Mouse (Mus musculus): ENCODE data around the gene Dot1l. TPM values are rescaled to one million over a fixed set of nuclear protein-coding genes. Genes with fewer than 3 reads are reported as not detected.

Dot1l gene
- polyA plus RNA-seq, 1 experiment from 2014 or later: 23.9 TPM

DNA sequence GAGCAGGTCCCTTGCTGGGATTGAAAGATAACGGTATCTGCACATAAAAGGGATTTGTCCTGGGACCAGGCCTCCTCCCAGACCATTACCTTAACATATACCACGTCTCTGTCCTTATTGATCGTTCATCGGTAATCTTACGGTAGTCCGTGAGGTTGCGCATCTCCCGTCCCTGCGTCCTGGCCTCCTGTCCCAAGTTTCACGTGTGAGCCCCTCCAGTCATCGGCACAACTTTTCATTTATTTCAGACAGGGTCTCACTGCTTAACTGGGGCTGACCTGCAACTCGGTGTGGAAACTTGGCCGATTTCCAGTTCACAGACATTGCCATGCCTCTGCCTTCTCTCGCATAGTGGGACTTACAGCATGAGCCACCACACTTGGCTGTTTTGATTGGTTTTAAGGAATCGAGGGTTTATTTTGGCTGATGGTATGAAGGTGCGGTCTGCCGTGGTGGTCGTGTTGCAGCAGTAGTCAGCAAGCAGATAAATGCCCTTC is 44.1 kb downstream of the Dot1l start:
- 2% methylated on average over 18 of the region's 18 CpGs for WGBS
- H3K4me3 ChIP-seq (ENCODE audit: low read depth, low read length): peak overlapping the region; percentile 92
- DNase-seq (ENCODE audit: low spot score) (no peak), ATAC-seq (ENCODE audit: insufficient read depth, low FRiP score, low TSS enrichment) (no peak)
- H3K27ac ChIP-seq (ENCODE audit: low read depth, low read length): peak overlapping the region; percentile 95
- no peaks in the 10 kb centered on the region for H3K27me3 ChIP-seq (ENCODE audit: control insufficient read depth, insufficient read depth, low read length)
- H3K9me3 ChIP-seq (ENCODE audit: control insufficient read depth, low read length): no peaks in the 10 kb centered on the region
- peak overlapping the region; percentile 84 for H3K4me2 ChIP-seq (ENCODE audit: low read depth)
- peak overlapping the region; percentile 93 for H3K9ac ChIP-seq (ENCODE audit: low read length)
- peaks cover 18% of the 10 kb centered on the region for H3K4me1 ChIP-seq (ENCODE audit: control insufficient read depth, insufficient read depth, low read length)
- H3K36me3 ChIP-seq (ENCODE audit: control insufficient read depth, insufficient read depth, low read length): peaks cover 33% of the 10 kb centered on the region

- Histone ChIP-seq H3K4me1 (ENCODE audit: control insufficient read depth, insufficient read depth, low read length) (peaks cover 20% of the 10 kb centered on the region), H3K27me3 (ENCODE audit: control insufficient read depth, insufficient read depth, low read length) (no peaks in the 10 kb centered on the region; the same call in 1 of the 2 replicates), H3K27ac (ENCODE audit: low read depth, low read length) (no peak overlapping the region), H3K36me3 (ENCODE audit: control insufficient read depth, insufficient read depth, low read length) (peaks cover 33% of the 10 kb centered on the region), H3K4me3 (ENCODE audit: low read depth, low read length) (no peak overlapping the region), H3K9ac (ENCODE audit: low read length) (no peak overlapping the region), H3K4me2 (ENCODE audit: low read depth) (no peak overlapping the region), H3K9me3 (ENCODE audit: control insufficient read depth, low read length) (no peaks in the 10 kb centered on the region)
- DNase-seq (ENCODE audit: low spot score) (no peak), ATAC-seq (ENCODE audit: insufficient read depth, low FRiP score, low TSS enrichment) (no peak)
- 92% methylated on average over 10 of the region's 10 CpGs for WGBS
Observed at GRCm38 (mm10) chr10:80802204-80802912, 47.4 kb downstream of the Dot1l start.

- Histone ChIP-seq H3K27me3 (ENCODE audit: control insufficient read depth, insufficient read depth, low read length) (no peaks in the 10 kb centered on the region; the same call in 1 of the 2 replicates), H3K36me3 (ENCODE audit: control insufficient read depth, insufficient read depth, low read length) (peaks cover 33% of the 10 kb centered on the region), H3K9me3 (ENCODE audit: control insufficient read depth, low read length) (no peaks in the 10 kb centered on the region), H3K9ac (ENCODE audit: low read length) (no peak overlapping the region), H3K4me3 (ENCODE audit: low read depth, low read length) (no peak overlapping the region), H3K4me1 (ENCODE audit: control insufficient read depth, insufficient read depth, low read length) (peaks cover 19% of the 10 kb centered on the region), H3K27ac (ENCODE audit: low read depth, low read length) (no peak overlapping the region), H3K4me2 (ENCODE audit: low read depth) (no peak overlapping the region)
- WGBS: 87% methylated on average over 3 of the region's 3 CpGs
- no peak for DNase-seq (ENCODE audit: low spot score)
- no peak for ATAC-seq (ENCODE audit: insufficient read depth, low FRiP score, low TSS enrichment)
Observed at GRCm38 (mm10) chr10:80802996-80803395, 48.0 kb downstream of the Dot1l start.

GRCm38 (mm10) chr10:80804340-80804739 is 49.3 kb downstream of the Dot1l start:
- 90% methylated on average over 2 of the region's 2 CpGs for WGBS
- ATAC-seq (ENCODE audit: insufficient read depth, low FRiP score, low TSS enrichment) (no peak), DNase-seq (ENCODE audit: low spot score) (no peak)
- H3K4me3 ChIP-seq (ENCODE audit: low read depth, low read length): no peak overlapping the region
- no peak overlapping the region for H3K4me2 ChIP-seq (ENCODE audit: low read depth)
- H3K27ac ChIP-seq (ENCODE audit: low read depth, low read length): no peak overlapping the region
- no peaks in the 10 kb centered on the region for H3K9me3 ChIP-seq (ENCODE audit: control insufficient read depth, low read length)
- H3K4me1 ChIP-seq (ENCODE audit: control insufficient read depth, insufficient read depth, low read length): peaks cover 28% of the 10 kb centered on the region
- H3K9ac ChIP-seq (ENCODE audit: low read length): no peak overlapping the region
- H3K27me3 ChIP-seq (ENCODE audit: control insufficient read depth, insufficient read depth, low read length): peaks cover 12% of the 10 kb centered on the region
- peaks cover 33% of the 10 kb centered on the region for H3K36me3 ChIP-seq (ENCODE audit: control insufficient read depth, insufficient read depth, low read length)

DNA sequence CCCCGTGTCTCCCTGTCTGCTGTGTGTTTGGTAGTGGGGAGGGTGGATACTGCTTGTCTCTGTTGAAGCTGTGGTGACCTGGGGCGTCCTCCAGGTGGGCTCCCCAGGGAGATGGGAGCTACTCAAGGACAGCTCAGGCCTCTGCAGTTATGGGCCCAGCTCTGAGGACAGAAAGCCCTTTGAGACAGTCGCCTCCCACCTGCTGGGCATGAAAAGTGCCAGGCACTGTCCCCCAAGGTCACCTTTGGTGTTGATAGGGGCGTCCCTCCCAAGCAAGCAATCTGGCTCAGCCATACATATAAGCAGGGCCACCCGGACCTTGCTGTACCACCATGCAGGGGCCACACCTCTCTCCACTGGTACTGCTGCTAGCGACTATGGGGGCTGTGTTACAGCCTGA is 49.9 kb downstream of the Dot1l start, which contains the start of gene Amh:
Gene Amh (plus strand): TSS at position 328 of the 400 bp plus-strand sequence.
- Histone ChIP-seq H3K27ac (ENCODE audit: low read depth, low read length) (no peak within 1 kb of the TSS), H3K4me3 (ENCODE audit: low read depth, low read length) (no peak within 1 kb of the TSS), H3K9ac (ENCODE audit: low read length) (no peak within 1 kb of the TSS), H3K9me3 (ENCODE audit: control insufficient read depth, low read length) (no peaks in the 10 kb centered on the region), H3K36me3 (ENCODE audit: control insufficient read depth, insufficient read depth, low read length) (peaks cover 33% of the 10 kb centered on the region), H3K4me2 (ENCODE audit: low read depth) (no peak within 1 kb of the TSS), H3K27me3 (ENCODE audit: control insufficient read depth, insufficient read depth, low read length) (peaks cover 15% of the 10 kb centered on the region), H3K4me1 (ENCODE audit: control insufficient read depth, insufficient read depth, low read length) (peaks cover 22% of the 10 kb centered on the region)
- ATAC-seq (ENCODE audit: insufficient read depth, low FRiP score, low TSS enrichment): no peak
- WGBS: 72% methylated on average over 6 of the region's 6 CpGs
- no peak for DNase-seq (ENCODE audit: low spot score)

DNA sequence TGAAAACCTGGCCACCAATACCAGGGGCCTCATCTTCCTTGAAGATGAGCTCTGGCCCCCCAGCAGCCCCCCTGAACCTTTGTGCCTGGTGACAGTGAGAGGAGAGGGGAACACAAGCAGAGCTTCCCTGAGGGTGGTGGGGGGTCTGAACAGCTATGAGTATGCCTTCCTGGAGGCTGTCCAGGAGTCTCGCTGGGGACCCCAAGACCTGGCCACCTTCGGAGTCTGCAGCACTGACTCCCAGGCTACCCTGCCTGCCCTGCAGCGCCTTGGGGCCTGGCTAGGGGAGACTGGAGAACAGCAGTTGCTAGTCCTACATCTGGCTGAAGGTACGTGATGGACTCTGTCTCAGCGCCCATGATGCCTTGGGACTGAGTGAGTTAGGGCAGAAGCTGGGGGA is 50.3 kb downstream of the Dot1l start:
- Histone ChIP-seq H3K4me3 (ENCODE audit: low read depth, low read length) (no peak overlapping the region), H3K4me2 (ENCODE audit: low read depth) (no peak overlapping the region), H3K9ac (ENCODE audit: low read length) (no peak overlapping the region), H3K9me3 (ENCODE audit: control insufficient read depth, low read length) (no peaks in the 10 kb centered on the region), H3K27me3 (ENCODE audit: control insufficient read depth, insufficient read depth, low read length) (peaks cover 19% of the 10 kb centered on the region), H3K36me3 (ENCODE audit: control insufficient read depth, insufficient read depth, low read length) (peaks cover 33% of the 10 kb centered on the region), H3K4me1 (ENCODE audit: control insufficient read depth, insufficient read depth, low read length) (peaks cover 25% of the 10 kb centered on the region), H3K27ac (ENCODE audit: low read depth, low read length) (no peak overlapping the region)
- no peak for DNase-seq (ENCODE audit: low spot score)
- 81% methylated on average over 3 of the region's 5 CpGs for WGBS
- no peak for ATAC-seq (ENCODE audit: insufficient read depth, low FRiP score, low TSS enrichment)

DNA sequence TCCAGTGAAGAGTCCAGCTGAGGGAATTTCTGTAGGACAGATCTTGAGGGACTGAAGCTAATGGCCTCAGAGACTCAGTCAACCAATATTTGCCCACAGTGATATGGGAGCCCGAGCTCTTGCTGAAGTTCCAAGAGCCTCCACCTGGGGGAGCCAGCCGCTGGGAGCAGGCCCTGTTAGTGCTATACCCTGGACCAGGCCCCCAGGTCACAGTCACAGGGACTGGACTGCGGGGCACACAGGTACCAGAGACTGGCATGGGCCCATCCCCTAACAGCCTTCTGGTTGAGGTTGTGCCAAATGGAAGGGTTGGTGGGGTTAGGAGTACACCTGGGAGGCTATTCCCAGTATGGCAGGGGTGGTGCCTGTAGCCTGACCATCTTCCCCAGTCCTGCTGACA is 50.9 kb downstream of the Dot1l start:
- H3K27me3 ChIP-seq (ENCODE audit: control insufficient read depth, insufficient read depth, low read length): peaks cover 21% of the 10 kb centered on the region
- WGBS: 19% methylated on average over 3 of the region's 3 CpGs
- H3K4me1 ChIP-seq (ENCODE audit: control insufficient read depth, insufficient read depth, low read length): peaks cover 25% of the 10 kb centered on the region
- no peak overlapping the region for H3K27ac ChIP-seq (ENCODE audit: low read depth, low read length)
- H3K4me3 ChIP-seq (ENCODE audit: low read depth, low read length): no peak overlapping the region
- no peak overlapping the region for H3K9ac ChIP-seq (ENCODE audit: low read length)
- H3K36me3 ChIP-seq (ENCODE audit: control insufficient read depth, insufficient read depth, low read length): peaks cover 33% of the 10 kb centered on the region
- DNase-seq (ENCODE audit: low spot score) (peak; percentile 78), ATAC-seq (ENCODE audit: insufficient read depth, low FRiP score, low TSS enrichment) (peak; percentile 27; the same call in 1 of the 2 replicates)
- no peaks in the 10 kb centered on the region for H3K9me3 ChIP-seq (ENCODE audit: control insufficient read depth, low read length)
- no peak overlapping the region for H3K4me2 ChIP-seq (ENCODE audit: low read depth)

DNA sequence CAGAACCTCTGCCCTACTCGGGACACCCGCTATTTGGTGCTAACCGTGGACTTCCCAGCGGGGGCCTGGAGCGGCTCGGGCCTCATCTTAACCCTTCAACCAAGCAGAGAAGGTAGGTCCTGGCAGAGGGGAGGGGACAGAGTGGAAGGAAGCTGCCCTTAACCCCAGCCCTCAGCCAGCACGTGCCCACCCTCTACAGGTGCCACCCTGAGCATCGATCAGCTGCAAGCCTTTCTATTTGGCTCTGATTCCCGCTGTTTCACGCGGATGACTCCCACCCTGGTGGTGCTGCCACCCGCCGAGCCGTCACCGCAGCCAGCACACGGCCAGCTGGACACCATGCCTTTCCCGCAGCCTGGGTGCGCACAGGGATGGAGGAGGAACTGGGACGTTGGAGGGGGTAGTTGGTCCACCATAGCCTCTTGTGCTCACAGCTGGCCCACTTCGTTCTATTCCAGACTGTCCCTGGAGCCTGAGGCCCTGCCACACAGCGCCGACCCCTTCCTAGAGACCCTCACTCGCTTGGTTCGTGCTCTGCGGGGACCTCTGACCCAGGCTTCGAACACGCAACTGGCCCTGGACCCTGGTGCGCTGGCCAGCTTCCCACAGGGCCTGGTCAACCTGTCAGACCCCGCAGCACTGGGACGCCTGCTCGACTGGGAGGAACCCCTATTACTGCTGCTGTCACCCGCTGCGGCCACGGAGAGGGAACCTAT is 51.5 kb downstream of the Dot1l start:
- Histone ChIP-seq H3K9me3 (ENCODE audit: control insufficient read depth, low read length) (no peaks in the 10 kb centered on the region), H3K4me3 (ENCODE audit: low read depth, low read length) (peak overlapping the region; percentile 41), H3K27me3 (ENCODE audit: control insufficient read depth, insufficient read depth, low read length) (peaks cover 21% of the 10 kb centered on the region), H3K4me2 (ENCODE audit: low read depth) (peak overlapping the region; percentile 91), H3K36me3 (ENCODE audit: control insufficient read depth, insufficient read depth, low read length) (peaks cover 32% of the 10 kb centered on the region), H3K9ac (ENCODE audit: low read length) (peak overlapping the region; percentile 62), H3K27ac (ENCODE audit: low read depth, low read length) (peak overlapping the region; percentile 64), H3K4me1 (ENCODE audit: control insufficient read depth, insufficient read depth, low read length) (peaks cover 25% of the 10 kb centered on the region)
- DNase-seq (ENCODE audit: low spot score) (no peak), ATAC-seq (ENCODE audit: insufficient read depth, low FRiP score, low TSS enrichment) (no peak)
- 43% methylated on average over 34 of the region's 34 CpGs for whole genome bisulfite sequencing

Measured in neural tube, embryonic 11.5 days (tissue).